Mouse (Mus musculus): ENCODE measurements at regions not wholly inside any gene's neighbourhood (a gene's known extent, or its start where the extent isn't known, plus 50 kb on each side); places are given as distances from the start of the nearest gene placed in this dataset.

DNA sequence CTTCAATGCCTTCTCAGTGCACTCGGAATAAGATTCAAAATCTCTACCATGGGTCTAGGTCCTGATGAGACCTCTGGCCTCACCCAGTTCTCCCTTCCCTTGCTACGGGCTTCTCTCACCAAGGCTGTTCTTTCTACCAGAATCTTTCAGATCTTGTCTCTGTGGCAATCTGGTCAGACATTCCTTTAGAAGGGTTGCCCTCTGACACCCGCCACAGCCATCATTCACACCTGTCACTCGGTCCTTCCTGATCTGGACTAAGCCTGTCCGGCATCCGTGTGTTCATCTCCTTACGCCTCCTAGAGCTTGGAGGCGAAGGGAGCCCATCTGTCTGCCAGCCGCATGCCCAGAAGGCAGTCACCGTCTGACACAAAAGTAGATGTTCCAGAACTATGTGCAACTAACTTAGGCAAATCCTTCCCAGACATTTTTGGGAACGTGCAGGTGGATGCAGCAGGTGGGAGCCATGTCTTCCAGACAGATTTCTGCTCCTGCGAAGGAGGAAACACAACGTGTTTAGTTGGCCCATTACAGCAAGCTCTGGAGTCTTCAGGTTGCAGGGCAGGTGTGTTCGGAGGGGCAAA is 77.7 kb downstream of the Fam76b start:
- no peak overlapping the region for H3K27ac ChIP-seq (ENCODE audit: insufficient read depth, low read length)
- H3K4me1 ChIP-seq (ENCODE audit: control insufficient read depth, insufficient read depth, low read length): no peaks in the 10 kb centered on the region
- TF ChIP-seq POLR2A (IDR thresholded peaks at IDR 0.05; ENCODE audit: extremely low read depth, insufficient read depth, low read length): no peak
- TF ChIP-seq CTCF (IDR thresholded peaks at IDR 0.05; ENCODE audit: extremely low read depth, insufficient read depth, low read length): no peak
- H3K4me3 ChIP-seq (ENCODE audit: insufficient read depth, low read length): no peak overlapping the region

DNA sequence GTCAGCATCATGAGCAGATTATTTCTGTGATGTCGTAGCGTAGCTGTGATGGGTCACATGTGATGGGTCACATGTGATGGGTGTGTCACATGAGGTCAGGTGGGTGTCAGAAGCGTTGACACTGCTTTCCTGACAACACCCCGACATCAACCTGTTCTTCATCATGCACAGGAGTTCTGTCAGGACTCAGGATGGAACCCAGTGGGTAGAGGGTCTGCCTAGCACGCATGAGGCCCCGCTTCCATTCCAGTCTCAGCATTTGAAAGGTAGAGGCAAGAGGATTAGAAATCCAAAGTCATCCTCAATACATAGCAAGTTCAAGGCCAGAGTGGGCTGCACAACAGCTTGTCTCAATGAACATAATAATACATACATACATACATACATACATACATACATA is 79.2 kb downstream of the Fam76b start:
- H3K4me3 ChIP-seq (ENCODE audit: insufficient read depth, low read length): no peak overlapping the region
- H3K4me1 ChIP-seq (ENCODE audit: control insufficient read depth, insufficient read depth, low read length): no peaks in the 10 kb centered on the region
- TF ChIP-seq POLR2A (IDR thresholded peaks at IDR 0.05; ENCODE audit: extremely low read depth, insufficient read depth, low read length) (no peak), CTCF (IDR thresholded peaks at IDR 0.05; ENCODE audit: extremely low read depth, insufficient read depth, low read length) (no peak)
- H3K27ac ChIP-seq (ENCODE audit: insufficient read depth, low read length): no peak overlapping the region

DNA sequence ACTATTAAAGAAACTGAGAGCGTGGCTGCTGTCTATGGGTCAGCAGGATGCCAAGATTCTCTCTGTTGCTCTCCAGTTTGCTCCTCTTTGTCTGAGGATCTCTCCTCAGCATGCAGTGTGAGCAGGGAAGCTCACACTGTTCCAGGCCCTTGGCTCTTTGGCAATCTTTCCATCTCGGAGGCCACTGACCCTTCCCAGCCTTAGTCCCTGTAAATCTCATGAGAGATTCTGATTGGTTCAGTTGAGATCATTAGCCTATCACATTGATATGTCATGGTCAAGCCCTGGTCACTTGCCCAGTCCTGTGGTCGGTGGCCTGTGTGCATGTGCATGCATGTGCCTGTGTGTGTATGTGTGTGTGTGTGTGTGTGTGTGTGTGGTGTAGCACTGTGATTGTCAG is 82.1 kb downstream of the Fam76b start:
- H3K4me3 ChIP-seq (ENCODE audit: insufficient read depth, low read length): no peak overlapping the region
- no peaks in the 10 kb centered on the region for H3K4me1 ChIP-seq (ENCODE audit: control insufficient read depth, insufficient read depth, low read length)
- TF ChIP-seq CTCF (IDR thresholded peaks at IDR 0.05; ENCODE audit: extremely low read depth, insufficient read depth, low read length): no peak
- no peak for TF ChIP-seq POLR2A (IDR thresholded peaks at IDR 0.05; ENCODE audit: extremely low read depth, insufficient read depth, low read length)
- H3K27ac ChIP-seq (ENCODE audit: insufficient read depth, low read length): no peak overlapping the region

DNA sequence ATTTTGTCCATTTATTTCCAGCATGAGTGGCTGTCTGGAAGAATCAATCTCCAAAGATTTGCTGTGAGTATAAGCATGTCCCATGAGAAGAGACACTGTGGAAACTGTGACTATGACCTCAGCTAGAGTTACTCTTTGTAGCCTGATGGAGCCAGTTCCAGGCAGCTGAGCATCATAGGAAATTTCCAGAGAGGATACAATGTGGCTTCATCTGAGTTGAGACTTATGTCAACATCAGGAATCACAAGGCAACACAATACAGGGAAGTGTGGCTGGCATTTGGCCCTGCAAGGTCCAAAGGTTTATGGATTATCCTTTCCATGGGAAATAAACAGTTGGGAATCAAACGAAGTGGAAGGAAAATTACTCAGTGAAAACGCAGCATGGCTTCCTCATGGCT is 82.6 kb downstream of the Fam76b start:
- no peak for TF ChIP-seq POLR2A (IDR thresholded peaks at IDR 0.05; ENCODE audit: extremely low read depth, insufficient read depth, low read length)
- TF ChIP-seq CTCF (IDR thresholded peaks at IDR 0.05; ENCODE audit: extremely low read depth, insufficient read depth, low read length): no peak
- H3K27ac ChIP-seq (ENCODE audit: insufficient read depth, low read length): no peak overlapping the region
- H3K4me1 ChIP-seq (ENCODE audit: control insufficient read depth, insufficient read depth, low read length): no peaks in the 10 kb centered on the region
- no peak overlapping the region for H3K4me3 ChIP-seq (ENCODE audit: insufficient read depth, low read length)

DNA sequence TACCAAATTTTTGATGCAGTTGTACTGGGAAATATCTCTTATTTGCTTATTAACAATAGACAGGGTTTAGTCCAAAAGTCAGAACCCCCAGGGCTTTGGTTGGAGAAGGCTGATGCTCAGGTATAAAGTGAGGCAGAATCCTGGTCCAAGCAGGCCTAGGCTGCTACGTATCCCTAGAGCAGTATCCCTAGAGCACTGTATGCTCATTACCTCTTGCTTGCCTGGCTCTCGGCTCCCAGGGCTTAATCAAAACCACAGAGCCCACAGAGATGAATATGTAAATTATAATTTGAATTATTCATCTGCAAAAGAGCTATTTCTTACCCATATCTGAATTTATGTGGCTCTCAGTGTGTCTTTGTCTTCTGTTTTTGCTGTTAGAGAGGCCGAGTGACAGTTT is 85.9 kb downstream of the Fam76b start:
- H3K4me1 ChIP-seq (ENCODE audit: control insufficient read depth, insufficient read depth, low read length): no peaks in the 10 kb centered on the region
- no peak for TF ChIP-seq POLR2A (IDR thresholded peaks at IDR 0.05; ENCODE audit: extremely low read depth, insufficient read depth, low read length)
- no peak for TF ChIP-seq CTCF (IDR thresholded peaks at IDR 0.05; ENCODE audit: extremely low read depth, insufficient read depth, low read length)
- no peak overlapping the region for H3K27ac ChIP-seq (ENCODE audit: insufficient read depth, low read length)
- no peak overlapping the region for H3K4me3 ChIP-seq (ENCODE audit: insufficient read depth, low read length)

DNA sequence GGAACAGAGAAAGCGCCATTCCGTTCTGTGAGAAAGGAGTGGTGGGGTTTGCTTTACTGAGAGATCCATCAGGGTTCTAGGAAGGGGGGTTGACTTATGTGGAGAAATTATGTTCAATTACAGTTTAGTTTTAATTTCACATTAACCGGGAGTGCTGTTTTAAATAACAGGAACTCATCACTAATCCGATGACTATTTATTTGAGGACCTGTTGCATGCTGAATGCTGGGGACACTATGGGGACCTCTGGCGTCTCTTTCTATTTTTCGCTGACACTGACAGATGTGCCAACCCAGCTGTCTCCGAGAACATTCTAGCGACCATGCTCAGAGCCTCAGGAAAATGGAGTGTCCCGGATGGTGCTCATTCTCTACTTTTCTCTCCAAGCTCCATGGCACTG is 86.6 kb downstream of the Fam76b start:
- H3K4me1 ChIP-seq (ENCODE audit: control insufficient read depth, insufficient read depth, low read length): no peaks in the 10 kb centered on the region
- TF ChIP-seq CTCF (IDR thresholded peaks at IDR 0.05; ENCODE audit: extremely low read depth, insufficient read depth, low read length): no peak
- TF ChIP-seq POLR2A (IDR thresholded peaks at IDR 0.05; ENCODE audit: extremely low read depth, insufficient read depth, low read length): no peak
- no peak overlapping the region for H3K4me3 ChIP-seq (ENCODE audit: insufficient read depth, low read length)
- no peak overlapping the region for H3K27ac ChIP-seq (ENCODE audit: insufficient read depth, low read length)

DNA sequence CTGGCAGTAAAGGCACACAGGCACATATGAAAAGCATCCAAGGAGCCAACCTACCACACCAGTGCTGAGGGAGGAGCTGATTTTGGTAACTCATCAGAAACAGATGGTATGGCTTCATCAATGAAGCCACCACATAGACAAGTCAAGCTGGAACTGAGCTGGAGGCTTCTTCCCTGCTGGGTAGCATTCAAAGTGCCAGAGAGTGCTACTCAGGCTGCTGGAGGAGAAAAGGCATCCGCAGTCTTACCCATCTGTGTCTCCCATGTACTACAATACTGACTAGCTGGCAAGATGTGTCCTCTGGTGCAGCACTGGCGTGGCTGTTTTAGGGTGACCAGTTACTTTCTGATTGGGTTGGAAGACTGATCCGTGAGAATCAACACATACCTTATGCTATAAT is 87.3 kb downstream of the Fam76b start:
- H3K27ac ChIP-seq (ENCODE audit: insufficient read depth, low read length): no peak overlapping the region
- no peak overlapping the region for H3K4me3 ChIP-seq (ENCODE audit: insufficient read depth, low read length)
- H3K4me1 ChIP-seq (ENCODE audit: control insufficient read depth, insufficient read depth, low read length): no peaks in the 10 kb centered on the region
- TF ChIP-seq POLR2A (IDR thresholded peaks at IDR 0.05; ENCODE audit: extremely low read depth, insufficient read depth, low read length) (no peak), CTCF (IDR thresholded peaks at IDR 0.05; ENCODE audit: extremely low read depth, insufficient read depth, low read length) (no peak)

DNA sequence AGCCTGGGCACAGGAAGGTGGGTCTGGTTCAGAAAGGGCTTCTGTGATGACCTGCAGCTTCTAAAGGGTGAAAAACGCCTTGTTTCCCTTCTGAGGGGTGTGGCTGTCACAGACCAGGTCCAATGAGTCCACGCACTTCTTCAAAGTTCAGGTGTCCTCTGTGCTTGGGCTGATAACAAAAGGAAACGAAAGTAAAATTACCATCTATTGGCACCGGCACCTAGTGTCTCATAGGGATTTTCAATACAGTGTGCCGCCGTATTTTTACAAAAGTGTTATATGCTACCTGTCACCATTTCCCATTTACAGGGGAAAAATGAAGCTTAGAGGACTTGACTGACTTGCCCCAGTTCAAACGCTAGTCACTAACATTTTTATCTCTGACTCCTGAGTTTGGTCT is 89.3 kb downstream of the Fam76b start:
- H3K4me3 ChIP-seq (ENCODE audit: insufficient read depth, low read length): no peak overlapping the region
- H3K4me1 ChIP-seq (ENCODE audit: control insufficient read depth, insufficient read depth, low read length): no peaks in the 10 kb centered on the region
- no peak overlapping the region for H3K27ac ChIP-seq (ENCODE audit: insufficient read depth, low read length)
- no peak for TF ChIP-seq POLR2A (IDR thresholded peaks at IDR 0.05; ENCODE audit: extremely low read depth, insufficient read depth, low read length)

DNA sequence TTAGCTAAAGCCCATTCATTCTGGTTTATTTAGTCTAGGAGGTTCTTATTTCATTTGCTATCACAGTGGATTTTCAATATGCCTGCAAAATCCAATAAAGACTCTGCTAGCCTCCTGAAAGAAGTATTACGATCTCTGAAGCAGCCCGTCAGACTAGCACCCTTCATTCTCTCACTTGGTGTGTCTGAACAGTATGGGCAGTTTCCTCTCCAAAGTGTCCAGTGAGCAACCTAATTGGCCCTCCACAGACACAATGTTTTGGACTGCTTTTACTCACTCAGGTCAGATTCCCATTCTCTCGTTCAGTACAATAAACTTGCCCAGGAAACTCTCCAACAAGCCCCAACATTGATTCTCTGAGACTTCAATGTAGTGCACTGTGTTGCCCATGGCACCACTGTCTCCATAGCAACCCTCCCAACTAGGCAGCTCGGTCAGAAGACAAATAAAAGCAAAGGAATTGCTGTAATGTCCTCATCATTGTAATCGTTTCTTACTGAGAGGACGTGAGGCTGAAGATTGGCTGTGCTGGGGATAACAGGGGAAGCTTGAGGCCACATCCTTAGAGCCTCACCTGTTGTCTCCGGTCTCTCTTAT is 91.2 kb downstream of the Fam76b start:
- H3K4me3 ChIP-seq (ENCODE audit: insufficient read depth, low read length): no peak overlapping the region

DNA sequence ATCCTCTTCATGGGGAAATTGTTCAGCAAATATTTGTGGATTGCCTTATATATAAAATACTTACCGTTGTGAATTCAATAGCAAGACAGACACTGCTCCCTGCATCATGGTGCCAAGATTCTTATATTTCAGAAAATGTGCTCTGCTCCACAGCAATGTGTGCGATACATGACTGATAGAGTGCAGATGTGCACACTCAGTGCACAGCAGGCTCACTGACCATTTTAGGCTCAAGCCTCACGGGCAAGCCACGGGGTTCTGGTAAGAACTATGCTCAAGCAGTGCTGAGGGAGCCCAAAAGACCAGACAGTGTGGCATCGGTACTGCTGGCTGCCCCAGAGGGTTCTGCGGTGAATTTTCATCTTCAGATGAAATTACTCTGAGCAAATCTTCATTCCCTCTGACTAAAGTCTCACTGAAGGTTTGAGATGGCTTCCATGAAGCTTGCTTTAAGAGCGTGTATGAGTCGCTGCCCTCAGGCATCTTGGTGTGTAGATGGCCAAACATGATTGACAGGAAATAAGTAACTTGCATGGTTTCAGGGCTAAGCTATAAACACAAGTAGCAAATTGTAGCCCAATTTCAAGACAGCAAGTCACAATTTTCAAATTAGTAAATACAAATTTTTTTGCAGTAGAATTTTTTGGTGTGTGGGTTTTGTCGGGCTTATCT is 92.4 kb downstream of the Fam76b start:
- TF ChIP-seq CTCF (IDR thresholded peaks at IDR 0.05; ENCODE audit: extremely low read depth, insufficient read depth, low read length) (no peak), POLR2A (IDR thresholded peaks at IDR 0.05; ENCODE audit: extremely low read depth, insufficient read depth, low read length) (no peak)
- H3K27ac ChIP-seq (ENCODE audit: insufficient read depth, low read length): no peak overlapping the region
- no peaks in the 10 kb centered on the region for H3K4me1 ChIP-seq (ENCODE audit: control insufficient read depth, insufficient read depth, low read length)
- no peak overlapping the region for H3K4me3 ChIP-seq (ENCODE audit: insufficient read depth, low read length)

More for the DNA sequence above, 91.2 kb downstream of the Fam76b start:
- Histone ChIP-seq H3K4me1 (ENCODE audit: control insufficient read depth, insufficient read depth, low read length) (no peaks in the 10 kb centered on the region), H3K27ac (ENCODE audit: insufficient read depth, low read length) (no peak overlapping the region)
- TF ChIP-seq POLR2A (IDR thresholded peaks at IDR 0.05; ENCODE audit: extremely low read depth, insufficient read depth, low read length): no peak
- TF ChIP-seq CTCF (IDR thresholded peaks at IDR 0.05; ENCODE audit: extremely low read depth, insufficient read depth, low read length): no peak
